Mouse (Mus musculus) megakaryocyte, embryonic 14.5 days (primary cell): ENCODE measurements around the gene Iqck. TPM values are rescaled to one million over a fixed set of nuclear protein-coding genes. Genes with fewer than 3 reads are reported as not detected.

Experiments
- H3K27me3 ChIP-seq: replicated peaks from 2 replicates; pipeline ENCODE3; 2012; ENCODE audit warnings: inconsistent platforms
- H3K36me3 ChIP-seq: replicated peaks from 2 replicates; pipeline ENCODE3; 2012; ENCODE audit warnings: low read length, inconsistent platforms, mixed read lengths
- H3K4me1 ChIP-seq: 2 replicates; pipeline ENCODE4 v1.6.1; 2012; ENCODE audit warnings: inconsistent platforms
- H3K4me3 ChIP-seq: replicated peaks from 2 replicates; pipeline ENCODE3; 2012; ENCODE audit warnings: moderate library complexity, mild to moderate bottlenecking, inconsistent platforms
- H3K9me3 ChIP-seq: 2 replicates; pipeline ENCODE4 v1.6.1; 2012; ENCODE audit warnings: inconsistent platforms
- FLI1 ChIP-seq: IDR thresholded peaks from 2 replicates; pipeline ENCODE4 v1.6.1; 2012; ENCODE audit warnings: low read length, inconsistent platforms, mixed read lengths
- GATA1 ChIP-seq: IDR thresholded peaks from 3 replicates; pipeline ENCODE4 v1.6.1; 2012; ENCODE audit warnings: mixed read lengths, low read length, inconsistent platforms, borderline replicate concordance
- polyA plus RNA-seq: library from polyadenylated mRNA; stranded (reverse); fragments of >175 nt; gene quantifications from 2 replicates; pipeline ENCODE4 v1.2.3, GENCODE M21; 2012; ENCODE audit warnings: low replicate concordance; ENCODE audit not compliant: insufficient read depth

The Iqck gene
- polyA plus RNA-seq, 1 experiment, result 0.08 TPM

DNA sequence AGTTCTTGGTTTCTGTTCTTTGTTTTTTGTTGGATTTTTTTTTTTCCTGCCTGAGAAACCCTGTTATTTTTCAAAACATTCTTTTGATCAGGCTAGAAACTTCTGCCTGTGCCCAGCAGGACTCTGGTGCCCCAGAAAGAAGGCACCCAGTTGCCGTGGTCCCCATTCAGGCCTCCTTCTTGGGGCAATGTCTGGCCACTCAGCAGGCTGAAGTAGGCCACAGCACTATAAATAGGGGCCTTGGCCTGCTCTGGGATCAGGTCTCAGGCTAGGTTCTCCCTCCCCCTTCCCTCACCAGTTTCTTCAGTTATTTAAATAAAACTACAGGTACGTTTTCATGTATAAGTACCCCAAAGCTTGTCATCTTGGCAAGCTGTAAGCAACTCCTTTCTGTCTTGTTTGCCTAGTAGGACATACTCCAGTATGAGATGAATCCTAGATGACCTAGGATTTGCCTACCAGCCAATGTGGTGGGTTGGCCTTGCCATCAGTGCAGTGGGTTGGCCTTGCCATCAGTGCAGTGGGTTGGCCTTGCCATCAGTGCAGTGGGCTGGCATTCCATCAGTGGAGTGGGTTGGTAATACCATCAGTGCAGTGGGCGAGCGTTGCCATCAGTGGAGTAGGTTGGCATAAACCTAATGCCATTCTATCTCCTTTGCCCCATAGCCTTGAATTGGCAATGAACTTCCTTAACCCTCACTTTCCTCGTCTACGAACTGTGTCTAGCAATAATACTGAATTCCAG is 71.1 kb downstream of the Iqck start:
- no peak overlapping the region for H3K4me3 ChIP-seq
- H3K4me1 ChIP-seq, result peaks cover 12% of the 10 kb centered on the region
- H3K9me3 ChIP-seq, result peaks cover 3% of the 10 kb centered on the region
- no peak for TF ChIP-seq GATA1
- no peak for TF ChIP-seq FLI1
- H3K27me3 ChIP-seq, result peaks cover 6% of the 10 kb centered on the region
- H3K36me3 ChIP-seq, result no peaks in the 10 kb centered on the region

DNA sequence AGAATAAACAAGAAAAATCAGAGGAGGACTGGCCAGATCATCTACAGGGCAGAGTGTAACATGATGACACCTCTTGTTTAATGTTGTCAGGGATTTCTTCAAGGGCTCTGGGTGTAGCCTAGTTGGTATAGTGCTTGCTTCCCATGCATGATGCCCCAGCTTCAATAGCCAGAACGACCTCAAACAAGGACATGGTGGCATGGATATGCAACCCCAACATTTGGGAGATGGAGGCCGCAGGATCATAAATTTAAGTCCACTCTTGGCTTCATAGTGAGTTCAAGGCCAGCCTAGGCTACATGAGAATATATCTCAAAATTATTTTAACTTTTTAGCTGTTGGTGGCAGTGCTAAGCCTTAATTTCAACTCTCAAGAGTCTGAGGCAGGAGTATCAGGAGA is 71.7 kb downstream of the Iqck start:
- no peak overlapping the region for H3K4me3 ChIP-seq
- TF ChIP-seq GATA1 (no peak), FLI1 (no peak)
- H3K4me1 ChIP-seq, result peaks cover 11% of the 10 kb centered on the region
- H3K9me3 ChIP-seq, result peaks cover 3% of the 10 kb centered on the region
- peaks cover 6% of the 10 kb centered on the region for H3K27me3 ChIP-seq
- no peaks in the 10 kb centered on the region for H3K36me3 ChIP-seq

DNA sequence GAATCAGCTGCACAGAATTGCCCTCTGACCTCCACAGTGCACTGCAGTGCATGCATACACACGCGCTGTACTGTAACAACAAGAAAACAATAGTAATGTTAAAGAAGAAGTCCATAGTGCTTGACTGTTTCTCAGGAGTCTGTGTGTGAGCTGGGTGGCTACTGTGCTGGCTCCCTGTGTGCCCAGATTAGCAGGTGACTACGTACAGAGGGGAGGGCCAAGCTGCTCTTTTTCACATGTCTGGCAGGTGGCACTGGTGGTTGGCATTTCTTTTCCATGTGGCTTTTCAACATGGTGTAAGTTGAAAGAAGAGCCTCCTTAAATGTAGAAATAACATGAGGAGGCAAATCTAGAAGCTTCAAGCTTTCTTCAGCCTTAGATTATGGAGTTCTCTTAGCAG is 72.8 kb downstream of the Iqck start:
- no peak for TF ChIP-seq GATA1
- TF ChIP-seq FLI1, result no peak
- peaks cover 3% of the 10 kb centered on the region for H3K9me3 ChIP-seq
- H3K27me3 ChIP-seq, result peaks cover 6% of the 10 kb centered on the region
- H3K36me3 ChIP-seq, result no peaks in the 10 kb centered on the region
- H3K4me1 ChIP-seq, result peaks cover 7% of the 10 kb centered on the region; the same call in 1 of the 2 replicates
- no peak overlapping the region for H3K4me3 ChIP-seq

DNA sequence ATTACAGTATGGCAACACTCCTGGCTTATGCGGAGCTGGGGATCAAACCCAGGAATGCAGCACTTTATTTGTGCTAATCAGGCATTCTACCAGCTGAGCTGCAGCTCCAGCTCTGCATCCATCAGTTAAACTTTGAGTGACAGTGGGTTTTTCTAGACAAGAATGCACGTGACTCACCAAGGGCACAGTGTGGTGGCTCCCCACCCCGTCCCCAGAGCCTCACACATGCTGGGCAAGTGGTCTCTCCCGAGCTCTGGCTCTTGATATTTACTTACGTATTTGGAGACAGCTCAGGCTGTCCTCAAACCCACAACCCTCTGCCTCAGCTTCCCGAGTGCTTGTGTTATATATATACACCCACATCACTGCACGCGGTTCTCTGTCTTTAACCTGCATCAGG is 73.4 kb downstream of the Iqck start:
- Histone ChIP-seq H3K36me3 (no peaks in the 10 kb centered on the region), H3K4me3 (no peak overlapping the region), H3K4me1 (peaks cover 7% of the 10 kb centered on the region; the same call in 1 of the 2 replicates), H3K9me3 (peaks cover 3% of the 10 kb centered on the region), H3K27me3 (peaks cover 7% of the 10 kb centered on the region)
- TF ChIP-seq GATA1, result no peak
- no peak for TF ChIP-seq FLI1

DNA sequence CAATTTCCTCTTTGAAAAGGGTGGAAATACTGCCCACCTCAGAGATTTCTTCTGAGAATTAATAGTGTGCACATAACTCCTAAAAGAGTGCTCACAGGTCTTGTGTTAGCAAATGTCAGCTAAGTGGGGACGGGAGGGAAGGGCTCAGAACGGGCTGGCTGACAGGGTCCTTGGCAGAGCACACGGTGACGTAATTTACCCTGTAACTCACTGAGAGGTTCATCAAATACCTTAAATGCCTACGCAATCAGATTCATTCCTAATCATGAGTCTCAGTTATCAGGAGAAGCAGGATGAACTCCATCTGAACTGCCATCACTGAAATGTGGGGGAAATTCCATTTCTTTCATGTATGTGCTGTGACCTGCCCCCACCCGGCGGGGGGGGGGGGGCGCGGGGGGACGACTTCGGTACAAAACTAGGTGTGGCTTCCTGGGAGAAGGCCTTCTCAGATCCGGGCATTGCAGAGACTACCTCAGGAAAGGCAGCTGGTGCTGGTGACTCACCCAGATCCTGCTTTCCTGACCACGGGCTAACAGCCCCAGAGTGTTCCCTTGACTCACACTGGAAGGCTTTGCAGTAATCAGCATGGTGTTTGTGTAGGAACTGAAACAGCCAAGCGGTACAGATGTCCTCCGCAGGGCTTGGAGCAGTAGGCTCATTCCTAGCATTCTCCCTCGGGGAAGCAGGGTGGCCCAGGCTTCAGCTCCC is 74.2 kb downstream of the Iqck start:
- Histone ChIP-seq H3K36me3 (no peaks in the 10 kb centered on the region), H3K4me1 (peaks cover 7% of the 10 kb centered on the region; the same call in 1 of the 2 replicates)

DNA sequence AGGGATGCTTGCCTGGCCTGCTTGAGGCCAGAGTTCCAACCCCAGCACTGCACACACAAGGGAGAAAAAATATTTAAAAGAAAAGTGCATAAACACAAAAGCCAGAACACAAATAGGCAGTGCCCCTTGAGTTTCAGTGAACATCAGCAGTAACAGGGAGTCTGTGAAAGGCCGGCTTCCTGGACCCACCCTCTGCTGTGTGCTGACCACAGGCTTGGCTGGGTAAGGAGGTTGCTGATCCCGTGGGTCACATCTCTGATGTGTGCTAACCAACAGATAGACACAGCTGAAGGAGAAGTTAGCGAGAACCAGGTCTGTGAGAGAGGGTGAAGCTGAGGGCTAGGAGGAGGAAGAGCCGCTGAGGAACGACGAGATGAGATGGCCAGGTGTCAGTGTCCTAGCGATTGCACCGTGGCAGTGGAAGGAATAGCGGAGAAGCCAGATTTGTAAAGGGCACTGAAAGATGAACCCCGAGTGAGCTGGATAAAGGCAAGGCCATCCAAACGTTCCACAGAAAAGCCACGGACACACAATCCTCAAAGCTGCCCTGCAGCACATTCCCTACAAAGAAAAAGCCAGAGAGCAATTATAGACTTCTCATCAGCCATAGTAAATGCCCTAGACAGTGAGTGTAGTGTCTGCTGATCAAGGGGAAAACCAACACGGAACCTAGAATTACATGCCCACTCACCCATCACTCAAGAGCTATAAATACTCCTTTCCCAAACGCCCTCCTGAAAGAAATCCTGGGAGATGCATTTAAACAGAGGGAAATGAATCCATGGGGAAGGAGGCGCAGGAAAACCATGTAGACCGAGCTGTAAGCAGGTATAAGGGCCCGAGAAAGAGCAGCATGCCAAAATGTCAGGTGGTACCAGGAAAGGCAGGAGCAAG is 76.2 kb downstream of the Iqck start:
- H3K27me3 ChIP-seq, result peaks cover 7% of the 10 kb centered on the region
- TF ChIP-seq FLI1 (no peak), GATA1 (no peak)
- H3K4me1 ChIP-seq, result peaks cover 7% of the 10 kb centered on the region; the same call in 1 of the 2 replicates
- H3K4me3 ChIP-seq, result no peak overlapping the region
- no peaks in the 10 kb centered on the region for H3K36me3 ChIP-seq
- no peaks in the 10 kb centered on the region for H3K9me3 ChIP-seq

More for the DNA sequence above, 74.2 kb downstream of the Iqck start:
- H3K27me3 ChIP-seq, result peaks cover 7% of the 10 kb centered on the region
- no peaks in the 10 kb centered on the region for H3K9me3 ChIP-seq
- TF ChIP-seq FLI1, result no peak
- TF ChIP-seq GATA1, result no peak
- no peak overlapping the region for H3K4me3 ChIP-seq

DNA sequence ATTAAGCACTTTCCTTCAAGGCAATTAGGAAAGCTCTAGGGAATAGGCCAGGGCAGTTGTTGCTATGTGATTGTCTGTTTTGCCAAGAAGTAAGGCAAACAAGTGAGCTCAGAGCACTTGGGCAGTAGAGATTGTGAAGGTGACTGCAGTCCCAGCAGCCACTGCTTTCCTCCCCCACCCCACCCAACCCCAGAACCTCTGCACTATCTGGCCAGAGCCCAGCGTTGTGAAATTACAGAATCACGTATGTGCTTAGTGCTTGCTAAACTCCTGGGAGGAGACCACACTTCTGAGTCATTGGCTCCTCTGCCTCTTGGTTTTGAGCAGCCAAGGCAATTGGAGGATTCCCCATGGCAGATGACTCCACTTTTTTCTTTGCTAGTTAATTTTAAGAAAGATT is 79.8 kb downstream of the Iqck start:
- Histone ChIP-seq H3K4me3 (no peak overlapping the region), H3K36me3 (no peaks in the 10 kb centered on the region)
- TF ChIP-seq FLI1, result no peak
- no peak for TF ChIP-seq GATA1

DNA sequence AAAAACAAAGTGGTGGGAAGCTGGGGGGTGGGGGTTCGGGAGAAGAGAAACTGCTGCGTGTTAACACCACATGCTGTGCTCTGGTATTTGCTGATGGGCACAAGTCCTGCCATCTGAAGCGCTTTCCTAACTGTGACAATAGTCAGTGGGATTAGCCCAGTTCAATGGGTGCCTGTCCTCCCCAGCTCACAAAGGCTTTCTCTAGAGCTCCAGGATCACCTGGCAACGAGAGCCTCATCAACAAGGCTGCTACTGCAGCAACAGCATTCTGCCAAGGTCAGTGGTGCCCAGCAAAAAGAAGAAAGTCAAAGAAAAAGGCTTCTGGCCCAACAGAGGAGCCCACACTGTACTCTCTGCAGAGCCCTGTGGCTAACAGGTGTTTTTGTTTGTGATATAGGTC is 81.3 kb downstream of the Iqck start:
- H3K4me3 ChIP-seq, result no peak overlapping the region
- H3K4me1 ChIP-seq, result peaks cover 10% of the 10 kb centered on the region
- no peaks in the 10 kb centered on the region for H3K36me3 ChIP-seq
- peaks cover 2% of the 10 kb centered on the region for H3K27me3 ChIP-seq
- H3K9me3 ChIP-seq, result no peaks in the 10 kb centered on the region
- TF ChIP-seq FLI1 (no peak), GATA1 (no peak)

More for the DNA sequence above, 79.8 kb downstream of the Iqck start:
- H3K27me3 ChIP-seq, result peaks cover 2% of the 10 kb centered on the region
- H3K4me1 ChIP-seq, result peaks cover 10% of the 10 kb centered on the region
- H3K9me3 ChIP-seq, result no peaks in the 10 kb centered on the region
